ENCODE assay signal across 11 mouse cellular contexts in the genomic region with DNA sequence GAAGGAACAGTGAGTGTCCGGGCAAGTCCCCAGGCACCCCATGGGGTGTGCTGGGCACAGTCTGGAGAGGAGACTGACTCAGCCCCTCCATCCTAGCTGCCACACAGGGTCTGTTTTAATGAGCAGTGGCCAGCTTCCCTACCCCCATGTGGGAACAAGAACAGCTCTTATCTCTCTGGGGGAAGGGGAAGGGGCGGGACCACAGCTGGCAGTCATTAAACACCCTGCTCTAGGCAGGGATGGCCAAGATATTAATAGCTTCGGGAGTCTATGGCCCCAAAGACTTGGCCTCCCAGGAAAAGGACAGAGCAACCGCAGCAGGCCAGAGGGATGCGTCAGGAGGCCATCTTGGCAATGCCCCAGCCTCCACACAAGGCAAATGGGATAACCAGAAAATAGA. TPM values are rescaled to one million over a fixed set of nuclear protein-coding genes. Genes with fewer than 3 reads are reported as not detected.
DNase-seq lines count a peak whose midpoint lies in the region; ATAC-seq lines count a peak whose summit lies in the region.
"Had no signal": no experiment of that assay in that cellular context is flagged by ENCODE, and none has a peak within 500 bp of the region (broad histone marks: within the 10 kb centered on the region; RNA-seq: fewer than 3 reads in every experiment).

No protein-coding gene starts in this region.

- no peak for ATAC-seq in heart, embryonic 11.5 days (replicated peaks; ENCODE audit: insufficient number of reproducible peaks, low FRiP score, low TSS enrichment)
- no peak for ATAC-seq in heart, embryonic 13.5 days (ENCODE audit: extremely low read depth, insufficient number of reproducible peaks, low FRiP score, low TSS enrichment)
- peak; percentile 42 for ATAC-seq in lung, embryonic 16.5 days (ENCODE audit: low read depth)
- ATAC-seq: forebrain, postnatal 0 days had no signal

- no peaks in the 10 kb centered on the region for H3K36me3 ChIP-seq in heart, embryonic 11.5 days (ENCODE audit: control insufficient read depth, insufficient read depth, low read length)
- H3K36me3 ChIP-seq in heart, embryonic 13.5 days: no peaks in the 10 kb centered on the region
- no peaks in the 10 kb centered on the region for H3K36me3 ChIP-seq in lung, embryonic 16.5 days (ENCODE audit: control insufficient read depth, insufficient read depth, low read length)
- H3K36me3 ChIP-seq: liver, embryonic 15.5 days had no signal

- H3K4me1 ChIP-seq in heart, embryonic 11.5 days (ENCODE audit: control insufficient read depth, insufficient read depth, low read length): peaks cover 26% of the 10 kb centered on the region
- H3K4me1 ChIP-seq in heart, embryonic 13.5 days: peaks cover 44% of the 10 kb centered on the region
- peaks cover 15% of the 10 kb centered on the region for H3K4me1 ChIP-seq in lung, embryonic 16.5 days (replicated peaks; ENCODE audit: control insufficient read depth, insufficient read depth, low read length)

- H3K9ac ChIP-seq in heart, embryonic 11.5 days (ENCODE audit: low read depth, low read length): no peak overlapping the region
- H3K9ac ChIP-seq in heart, embryonic 13.5 days: 0 out of 2 replicates have a peak overlapping the region, but pooled peaks have one; percentile 7
- no peak overlapping the region for H3K9ac ChIP-seq in lung, embryonic 16.5 days (ENCODE audit: low read length)
- H3K9ac ChIP-seq: forebrain, postnatal 0 days; liver, embryonic 15.5 days had no signal

- DNase-seq in heart, adult 11 months: peak; percentile 98
- DNase-seq in NIH3T3 (ENCODE audit: low read depth): peak; percentile 95
- no peak for DNase-seq in right cerebral cortex, postnatal 25 days
- no peak for DNase-seq in thymus, adult 18-20 months
- no peak for DNase-seq in testis, postnatal 10 days (ENCODE audit: low spot score)
- DNase-seq: forebrain, postnatal 0 days had no signal

- no peak overlapping the region for H3K4me3 ChIP-seq in heart, embryonic 11.5 days (ENCODE audit: low read depth, low read length)
- H3K4me3 ChIP-seq in heart, embryonic 13.5 days: no peak overlapping the region
- H3K4me3 ChIP-seq in lung, embryonic 16.5 days (ENCODE audit: low read length): no peak overlapping the region
- H3K4me3 ChIP-seq: layer of hippocampus, adult 2 months; liver, embryonic 15.5 days had no signal

- H3K27me3 ChIP-seq in heart, embryonic 11.5 days (ENCODE audit: control insufficient read depth, insufficient read depth, low read length): peaks cover 26% of the 10 kb centered on the region
- peaks cover 38% of the 10 kb centered on the region for H3K27me3 ChIP-seq in heart, embryonic 13.5 days (replicated peaks)
- peaks cover 11% of the 10 kb centered on the region for H3K27me3 ChIP-seq in lung, embryonic 16.5 days (ENCODE audit: control insufficient read depth, insufficient read depth, low read depth, low read length)

- H3K9me3 ChIP-seq in heart, embryonic 11.5 days (replicated peaks; ENCODE audit: control insufficient read depth, low read length): no peaks in the 10 kb centered on the region
- H3K9me3 ChIP-seq in heart, embryonic 13.5 days: no peaks in the 10 kb centered on the region
- no peaks in the 10 kb centered on the region for H3K9me3 ChIP-seq in lung, embryonic 16.5 days (ENCODE audit: control insufficient read depth, low read length)
- H3K9me3 ChIP-seq: liver, embryonic 15.5 days had no signal

- WGBS in heart, embryonic 11.5 days (ENCODE audit: insufficient replicate concordance): 22% methylated on average over 5 of the region's 5 CpGs
- WGBS in heart, embryonic 13.5 days: 31% methylated on average over 5 of the region's 5 CpGs
- WGBS in lung, embryonic 16.5 days: 28% methylated on average over 5 of the region's 5 CpGs

- no peak overlapping the region for H3K4me2 ChIP-seq in heart, embryonic 11.5 days
- no peak overlapping the region; the same call in 1 of the 2 replicates for H3K4me2 ChIP-seq in heart, embryonic 13.5 days
- no peak overlapping the region for H3K4me2 ChIP-seq in lung, embryonic 16.5 days (ENCODE audit: low read depth, low read length)
- H3K4me2 ChIP-seq: liver, embryonic 15.5 days had no signal

- H3K27ac ChIP-seq in heart, embryonic 11.5 days (ENCODE audit: low read depth, low read length): no peak overlapping the region
- H3K27ac ChIP-seq in heart, embryonic 13.5 days (replicated peaks): peak overlapping the region; percentile 36
- H3K27ac ChIP-seq in lung, embryonic 16.5 days (ENCODE audit: low read length): no peak overlapping the region
- H3K27ac ChIP-seq: layer of hippocampus, adult 2 months; liver, embryonic 15.5 days had no signal

RNA-seq across cellular contexts. Expression of gene Vipr1, which starts 29.8 kb away (rescaled TPM):
- 0.17 TPM in 1 of 2 replicates, not detected in the other for polyA plus RNA-seq in heart, embryonic 11.5 days (2014; fragmentation: Nextera tagmentation; extraction: Ambion mirVana)
- polyA plus RNA-seq in heart, embryonic 13.5 days (2015; fragmentation: Nextera tagmentation; extraction: Ambion mirVana): 0.10 and 0.33 TPM in 2 replicates
- 0.36 and 0.50 TPM in 2 replicates for polyA plus RNA-seq in lung, embryonic 16.5 days (2015; fragmentation: Nextera tagmentation; extraction: Ambion mirVana)

RNA-seq across cellular contexts. Expression of gene Lyzl4, which starts 30.4 kb away (rescaled TPM):
- not detected in 2 replicates for polyA plus RNA-seq in heart, embryonic 11.5 days (2014; fragmentation: Nextera tagmentation; extraction: Ambion mirVana)
- polyA plus RNA-seq in heart, embryonic 13.5 days (2015; fragmentation: Nextera tagmentation; extraction: Ambion mirVana): not detected in 2 replicates
- 0.34 TPM in 1 of 2 replicates, not detected in the other for polyA plus RNA-seq in lung, embryonic 16.5 days (2015; fragmentation: Nextera tagmentation; extraction: Ambion mirVana)
- polyA plus RNA-seq: forebrain, postnatal 0 days; liver, embryonic 15.5 days had no signal

RNA-seq across cellular contexts. Expression of gene Sec22c, which starts 33.0 kb away (rescaled TPM):
- 4.3 and 4.8 TPM in 2 replicates for polyA plus RNA-seq in heart, embryonic 11.5 days (2014; fragmentation: Nextera tagmentation; extraction: Ambion mirVana)
- 5.4 and 6.3 TPM in 2 replicates for polyA plus RNA-seq in heart, embryonic 13.5 days (2015; fragmentation: Nextera tagmentation; extraction: Ambion mirVana)
- polyA plus RNA-seq in lung, embryonic 16.5 days (2015; fragmentation: Nextera tagmentation; extraction: Ambion mirVana): 9.2 and 10.0 TPM in 2 replicates

RNA-seq across cellular contexts. Expression of gene Ss18l2, which starts 37.8 kb away (rescaled TPM):
- 153 and 161 TPM in 2 replicates for polyA plus RNA-seq in heart, embryonic 11.5 days (2014; fragmentation: Nextera tagmentation; extraction: Ambion mirVana)
- polyA plus RNA-seq in heart, embryonic 13.5 days (2015; fragmentation: Nextera tagmentation; extraction: Ambion mirVana): 163 and 176 TPM in 2 replicates
- 94.0 and 104 TPM in 2 replicates for polyA plus RNA-seq in lung, embryonic 16.5 days (2015; fragmentation: Nextera tagmentation; extraction: Ambion mirVana)

RNA-seq across cellular contexts. Expression of gene Nktr, which starts 46.7 kb away (rescaled TPM):
- 46.8 and 64.6 TPM in 2 replicates for polyA plus RNA-seq in heart, embryonic 11.5 days (2014; fragmentation: Nextera tagmentation; extraction: Ambion mirVana)
- 40.1 and 42.3 TPM in 2 replicates for polyA plus RNA-seq in heart, embryonic 13.5 days (2015; fragmentation: Nextera tagmentation; extraction: Ambion mirVana)
- 61.9 and 69.5 TPM in 2 replicates for polyA plus RNA-seq in lung, embryonic 16.5 days (2015; fragmentation: Nextera tagmentation; extraction: Ambion mirVana)

Comparison
In these comparisons a context has a peak if more than half of its experiments do, and no peak if none do; other contexts are left out.
1. DNase-seq: peak in heart, adult 11 months (single experiment) and NIH3T3 (single experiment); none in right cerebral cortex, postnatal 25 days (single experiment), thymus, adult 18-20 months (0 of 2) and testis, postnatal 10 days (single experiment).